Mouse (Mus musculus): ENCODE results near the gene 1700067K01Rik.
A peak's percentile ranks its signal among the peaks of the same experiment; 100 is the strongest.

Gene 1700067K01Rik

GRCm38 (mm10) chr8:84042948-84043342, 41.6 kb downstream of the 1700067K01Rik start:
- peak overlapping the region; percentile 76 for H3K4me3 ChIP-seq (replicated peaks; ENCODE audit: low read length)
- H3K9me3 ChIP-seq (ENCODE audit: low read length): no peaks in the 10 kb centered on the region
- H3K27me3 ChIP-seq (ENCODE audit: insufficient read depth, low read length): peaks cover 59% of the 10 kb centered on the region
- no peaks in the 10 kb centered on the region for H3K36me3 ChIP-seq (ENCODE audit: insufficient read depth, low read length)
- no peak for TF ChIP-seq NANOG (IDR thresholded peaks at IDR 0.05; ENCODE audit: borderline replicate concordance, low read length)
- TF ChIP-seq CTCF (conservative IDR thresholded peaks at IDR 0.05; ENCODE audit: low read length): no peak
- no peak for TF ChIP-seq POU5F1 (IDR thresholded peaks at IDR 0.05; ENCODE audit: borderline replicate concordance, low read length)
- H3K4me1 ChIP-seq (replicated peaks; ENCODE audit: low read depth, low read length): peaks cover 55% of the 10 kb centered on the region

- TF ChIP-seq NANOG (IDR thresholded peaks at IDR 0.05; ENCODE audit: borderline replicate concordance, low read length): no peak
- no peak for TF ChIP-seq POU5F1 (IDR thresholded peaks at IDR 0.05; ENCODE audit: borderline replicate concordance, low read length)
- TF ChIP-seq CTCF (conservative IDR thresholded peaks at IDR 0.05; ENCODE audit: low read length): no peak; the same call in 1 of the 2 replicates
- H3K9me3 ChIP-seq (ENCODE audit: low read length): no peaks in the 10 kb centered on the region
- H3K4me3 ChIP-seq (replicated peaks; ENCODE audit: low read length): peak overlapping the region; percentile 73
- H3K4me1 ChIP-seq (replicated peaks; ENCODE audit: low read depth, low read length): peaks cover 58% of the 10 kb centered on the region
- no peaks in the 10 kb centered on the region for H3K36me3 ChIP-seq (ENCODE audit: insufficient read depth, low read length)
- peaks cover 58% of the 10 kb centered on the region for H3K27me3 ChIP-seq (ENCODE audit: insufficient read depth, low read length)
These were observed 42.8 kb downstream of the 1700067K01Rik start for GRCm38 (mm10) chr8:84044103-84044502.

- Histone ChIP-seq H3K4me3 (replicated peaks; ENCODE audit: low read length) (peak within 1 kb of the TSS; percentile 73), H3K9me3 (ENCODE audit: low read length) (no peaks in the 10 kb centered on the region), H3K4me1 (replicated peaks; ENCODE audit: low read depth, low read length) (peaks cover 52% of the 10 kb centered on the region), H3K27me3 (ENCODE audit: insufficient read depth, low read length) (peaks cover 58% of the 10 kb centered on the region), H3K36me3 (ENCODE audit: insufficient read depth, low read length) (no peaks in the 10 kb centered on the region)
- no peak for TF ChIP-seq POU5F1 (IDR thresholded peaks at IDR 0.05; ENCODE audit: borderline replicate concordance, low read length)
- no peak for TF ChIP-seq NANOG (IDR thresholded peaks at IDR 0.05; ENCODE audit: borderline replicate concordance, low read length)
- no peak for TF ChIP-seq CTCF (conservative IDR thresholded peaks at IDR 0.05; ENCODE audit: low read length)
These were observed 43.6 kb downstream of the 1700067K01Rik start, which contains the start of gene Rln3 for GRCm38 (mm10) chr8:84044900-84045299. TSS of gene Rln3 (minus strand) at chr8:84045000.

- peak; percentile 14; the same call in 1 of the 2 replicates for TF ChIP-seq CTCF (conservative IDR thresholded peaks at IDR 0.05; ENCODE audit: low read length)
- TF ChIP-seq POU5F1 (IDR thresholded peaks at IDR 0.05; ENCODE audit: borderline replicate concordance, low read length): no peak
- no peak for TF ChIP-seq NANOG (IDR thresholded peaks at IDR 0.05; ENCODE audit: borderline replicate concordance, low read length)
- no peaks in the 10 kb centered on the region for H3K36me3 ChIP-seq (ENCODE audit: insufficient read depth, low read length)
These were observed 45.2 kb downstream of the 1700067K01Rik start for GRCm38 (mm10) chr8:84046505-84046904.

GRCm38 (mm10) chr8:84048171-84048570, 46.9 kb downstream of the 1700067K01Rik start:
- H3K36me3 ChIP-seq (ENCODE audit: insufficient read depth, low read length): no peaks in the 10 kb centered on the region
- H3K9me3 ChIP-seq (ENCODE audit: low read length): no peaks in the 10 kb centered on the region
- TF ChIP-seq POU5F1 (IDR thresholded peaks at IDR 0.05; ENCODE audit: borderline replicate concordance, low read length) (no peak), NANOG (IDR thresholded peaks at IDR 0.05; ENCODE audit: borderline replicate concordance, low read length) (no peak), CTCF (conservative IDR thresholded peaks at IDR 0.05; ENCODE audit: low read length) (no peak)
- no peak overlapping the region for H3K4me3 ChIP-seq (replicated peaks; ENCODE audit: low read length)
- peaks cover 34% of the 10 kb centered on the region for H3K27me3 ChIP-seq (ENCODE audit: insufficient read depth, low read length)
- peaks cover 24% of the 10 kb centered on the region for H3K4me1 ChIP-seq (replicated peaks; ENCODE audit: low read depth, low read length)

More at GRCm38 (mm10) chr8:84046505-84046904, 45.2 kb downstream of the 1700067K01Rik start:
- Histone ChIP-seq H3K27me3 (ENCODE audit: insufficient read depth, low read length) (peaks cover 51% of the 10 kb centered on the region), H3K9me3 (ENCODE audit: low read length) (no peaks in the 10 kb centered on the region), H3K4me3 (replicated peaks; ENCODE audit: low read length) (no peak overlapping the region), H3K4me1 (replicated peaks; ENCODE audit: low read depth, low read length) (peaks cover 41% of the 10 kb centered on the region)

- Histone ChIP-seq H3K9me3 (ENCODE audit: low read length) (peaks cover 15% of the 10 kb centered on the region), H3K36me3 (ENCODE audit: insufficient read depth, low read length) (no peaks in the 10 kb centered on the region), H3K27me3 (ENCODE audit: insufficient read depth, low read length) (peaks cover 9% of the 10 kb centered on the region; the same call in 1 of the 2 replicates), H3K4me3 (replicated peaks; ENCODE audit: low read length) (no peak overlapping the region), H3K4me1 (replicated peaks; ENCODE audit: low read depth, low read length) (peaks cover 12% of the 10 kb centered on the region; the same call in 1 of the 2 replicates)
- TF ChIP-seq NANOG (IDR thresholded peaks at IDR 0.05; ENCODE audit: borderline replicate concordance, low read length) (no peak), POU5F1 (IDR thresholded peaks at IDR 0.05; ENCODE audit: borderline replicate concordance, low read length) (no peak), CTCF (conservative IDR thresholded peaks at IDR 0.05; ENCODE audit: low read length) (no peak)
These were observed 51.4 kb downstream of the 1700067K01Rik start for GRCm38 (mm10) chr8:84052746-84053145.

- H3K36me3 ChIP-seq (ENCODE audit: insufficient read depth, low read length): no peaks in the 10 kb centered on the region
- 0 out of 2 replicates have a peak, but pooled peaks cover 7% of the 10 kb centered on the region for H3K27me3 ChIP-seq (ENCODE audit: insufficient read depth, low read length)
- H3K9me3 ChIP-seq (ENCODE audit: low read length): peaks cover 20% of the 10 kb centered on the region
- peaks cover 9% of the 10 kb centered on the region; the same call in 1 of the 2 replicates for H3K4me1 ChIP-seq (replicated peaks; ENCODE audit: low read depth, low read length)
- TF ChIP-seq CTCF (conservative IDR thresholded peaks at IDR 0.05; ENCODE audit: low read length): peak; percentile 75
- TF ChIP-seq POU5F1 (IDR thresholded peaks at IDR 0.05; ENCODE audit: borderline replicate concordance, low read length): no peak
- no peak overlapping the region for H3K4me3 ChIP-seq (replicated peaks; ENCODE audit: low read length)
These were observed 51.9 kb downstream of the 1700067K01Rik start for GRCm38 (mm10) chr8:84053229-84053628.
